In genomic region chr16:87681848-87682247, GRCm38 (mm10) we compare ENCODE assay signal across 13 mouse cellular contexts.
"Had no signal": no experiment of that assay in that cellular context is flagged by ENCODE, and none has a peak within 500 bp of the region (broad histone marks: within the 10 kb centered on the region; RNA-seq: fewer than 3 reads in every experiment).

No protein-coding gene starts in this region.

- H3K36me3 ChIP-seq: neural tube, embryonic 15.5 days had no signal

- H3K27ac ChIP-seq: liver, embryonic 14.5 days; macrophage; neural tube, embryonic 15.5 days had no signal

- DNase-seq: kidney, postnatal 14 days; lung, adult 2 months; lung, postnatal 10 days; midbrain, embryonic 14.5 days; right cerebral cortex, adult 18-20 months; right cerebral cortex, postnatal 25 days; spleen, adult 18-20 months; thymus, adult 18-20 months; thymus, postnatal 14 days had no signal

- H3K9me3 ChIP-seq: neural tube, embryonic 15.5 days had no signal

- H3K27me3 ChIP-seq: neural tube, embryonic 15.5 days had no signal

- H3K4me3 ChIP-seq: myocyte; neural tube, embryonic 15.5 days had no signal

- H3K4me2 ChIP-seq: neural tube, embryonic 15.5 days had no signal

- H3K9ac ChIP-seq: liver, embryonic 14.5 days; neural tube, embryonic 15.5 days had no signal
